ENCODE assay signal across 30 mouse cellular contexts in genomic region chr9:114385160-114385559, GRCm38 (mm10). TPM values are rescaled to one million over a fixed set of nuclear protein-coding genes. Genes with fewer than 3 reads are reported as not detected.
"Had no signal": no experiment of that assay in that cellular context is flagged by ENCODE, and none has a peak within 500 bp of the region (broad histone marks: within the 10 kb centered on the region; RNA-seq: fewer than 3 reads in every experiment).

No protein-coding gene starts in this region.

- H3K9me3 ChIP-seq: liver, embryonic 13.5 days had no signal

- H3K9ac ChIP-seq: liver, embryonic 13.5 days had no signal

- ATAC-seq: intestine, embryonic 16.5 days had no signal

- DNase-seq: layer of hippocampus, postnatal 36 days; liver, embryonic 13.5 days; lung, adult 2 months; lung, postnatal 14 days; lung, postnatal 4 days; midbrain, embryonic 14.5 days; thymus, adult 18-20 months; thymus, postnatal 36 days had no signal

- H3K27ac ChIP-seq: left cerebral cortex, adult 2 months; liver, embryonic 13.5 days had no signal

- H3K4me2 ChIP-seq: liver, embryonic 13.5 days; midbrain, embryonic 11.5 days had no signal

- H3K4me3 ChIP-seq: left cerebral cortex, adult 2 months; liver, embryonic 13.5 days had no signal

- H3K27me3 ChIP-seq: liver, embryonic 13.5 days had no signal

RNA-seq across cellular contexts. Expression of gene Bcl2a1c, which starts 55.2 kb away (rescaled TPM):
- total RNA-seq: layer of hippocampus, adult 8-10 months; layer of hippocampus, postnatal 10 days; layer of hippocampus, postnatal 36 days; left cerebral cortex, adult 2 months; left cerebral cortex, postnatal 10 days; left cerebral cortex, postnatal 36 days; liver, adult 2 months; megakaryocyte progenitor cell, adult 5-6 weeks; megakaryocyte-erythroid progenitor cell, adult 5-6 weeks; midbrain, postnatal 0 days had no signal
- polyA plus RNA-seq: intestine, embryonic 16.5 days; limb, embryonic 11.5 days; limb, embryonic 14.5 days; liver, adult 2 months; liver, embryonic 13.5 days; liver, embryonic 16.5 days; lung, adult 2 months; lung, embryonic 16.5 days; midbrain, embryonic 11.5 days; midbrain, embryonic 14.5 days; midbrain, postnatal 0 days; neural tube, embryonic 11.5 days; neural tube, embryonic 14.5 days; small intestine, adult 2 months; spleen, adult 2 months; stomach, embryonic 16.5 days; testis, adult 2 months; urinary bladder, adult 2 months had no signal
